ENCODE assay signal across 25 mouse cellular contexts in the genomic region with DNA sequence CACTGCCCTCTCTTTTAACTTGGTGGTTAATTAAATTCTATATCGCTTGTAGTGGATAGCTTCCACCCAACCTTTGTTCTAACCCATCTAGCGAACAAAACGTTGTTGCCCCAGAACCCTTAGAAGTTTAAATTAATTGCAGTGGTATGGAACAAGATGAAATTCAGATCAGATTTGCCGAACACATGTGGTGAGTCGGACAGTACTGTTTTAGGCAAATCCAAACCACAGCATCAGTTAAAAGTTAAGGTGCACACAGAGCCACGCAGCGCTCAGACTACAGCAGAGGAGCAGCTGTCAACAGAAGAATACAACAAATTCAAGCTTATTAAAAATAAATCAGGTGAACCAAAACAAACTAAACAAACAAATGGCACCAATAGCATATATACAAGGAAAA.
DNase-seq lines count a peak whose midpoint lies in the region; ATAC-seq lines count a peak whose summit lies in the region.
"Had no signal": no experiment of that assay in that cellular context is flagged by ENCODE, and none has a peak within 500 bp of the region (broad histone marks: within the 10 kb centered on the region; RNA-seq: fewer than 3 reads in every experiment).

No protein-coding gene starts in this region.

- no peaks in the 10 kb centered on the region for H3K27me3 ChIP-seq in hindbrain, embryonic 11.5 days (ENCODE audit: control insufficient read depth, insufficient read depth, low read length)
- H3K27me3 ChIP-seq in hindbrain, embryonic 16.5 days (replicated peaks; ENCODE audit: control insufficient read depth, insufficient read depth, low read length): no peaks in the 10 kb centered on the region
- H3K27me3 ChIP-seq in hindbrain, embryonic 14.5 days (ENCODE audit: control insufficient read depth, insufficient read depth, low read length): no peaks in the 10 kb centered on the region
- no peaks in the 10 kb centered on the region; the same call in 1 of the 2 replicates for H3K27me3 ChIP-seq in midbrain, embryonic 12.5 days
- H3K27me3 ChIP-seq: embryonic facial prominence, embryonic 13.5 days; heart, embryonic 15.5 days; intestine, embryonic 15.5 days had no signal

- no peaks in the 10 kb centered on the region for H3K9me3 ChIP-seq in hindbrain, embryonic 11.5 days (ENCODE audit: control insufficient read depth, low read length)
- no peaks in the 10 kb centered on the region for H3K9me3 ChIP-seq in hindbrain, embryonic 16.5 days (ENCODE audit: control insufficient read depth, low read length)
- no peaks in the 10 kb centered on the region for H3K9me3 ChIP-seq in hindbrain, embryonic 14.5 days (ENCODE audit: control insufficient read depth, low read length)
- no peaks in the 10 kb centered on the region for H3K9me3 ChIP-seq in midbrain, embryonic 12.5 days
- H3K9me3 ChIP-seq: embryonic facial prominence, embryonic 13.5 days; heart, embryonic 15.5 days; intestine, embryonic 15.5 days had no signal

- no peak overlapping the region for H3K4me2 ChIP-seq in hindbrain, embryonic 11.5 days (replicated peaks; ENCODE audit: low read depth, low read length)
- no peak overlapping the region for H3K4me2 ChIP-seq in hindbrain, embryonic 16.5 days (ENCODE audit: low read length)
- peak overlapping the region; percentile 31 for H3K4me2 ChIP-seq in hindbrain, embryonic 14.5 days (replicated peaks)
- peak overlapping the region; percentile 29 for H3K4me2 ChIP-seq in midbrain, embryonic 12.5 days (replicated peaks)
- H3K4me2 ChIP-seq: embryonic facial prominence, embryonic 13.5 days; heart, embryonic 15.5 days; intestine, embryonic 15.5 days had no signal

- H3K4me3 ChIP-seq in hindbrain, embryonic 11.5 days (ENCODE audit: low read depth, low read length): no peak overlapping the region
- H3K4me3 ChIP-seq in hindbrain, embryonic 16.5 days (ENCODE audit: low read length): no peak overlapping the region
- H3K4me3 ChIP-seq in hindbrain, embryonic 14.5 days (replicated peaks; ENCODE audit: low read length): no peak overlapping the region
- H3K4me3 ChIP-seq in midbrain, embryonic 12.5 days: no peak overlapping the region
- H3K4me3 ChIP-seq: embryonic facial prominence, embryonic 13.5 days; erythroblast, embryonic 14.5 days; gastrocnemius, adult 2 months; heart, embryonic 15.5 days; intestine, embryonic 15.5 days; layer of hippocampus, adult 2 months; myocyte had no signal

- 68% methylated on average over 7 of the region's 7 CpGs for WGBS in hindbrain, embryonic 11.5 days
- 48% methylated on average over 7 of the region's 7 CpGs for WGBS in hindbrain, embryonic 16.5 days
- 48% methylated on average over 7 of the region's 7 CpGs for WGBS in hindbrain, embryonic 14.5 days
- 42% methylated on average over 7 of the region's 7 CpGs for WGBS in midbrain, embryonic 12.5 days

- no peaks in the 10 kb centered on the region for H3K4me1 ChIP-seq in hindbrain, embryonic 11.5 days (replicated peaks; ENCODE audit: control insufficient read depth, insufficient read depth, low read length)
- peaks cover 4% of the 10 kb centered on the region for H3K4me1 ChIP-seq in hindbrain, embryonic 16.5 days (ENCODE audit: control insufficient read depth, insufficient read depth, low read depth, low read length)
- no peaks in the 10 kb centered on the region; the same call in 1 of the 2 replicates for H3K4me1 ChIP-seq in hindbrain, embryonic 14.5 days (replicated peaks; ENCODE audit: control insufficient read depth, insufficient read depth, low read length)
- H3K4me1 ChIP-seq in midbrain, embryonic 12.5 days: peaks cover 12% of the 10 kb centered on the region
- H3K4me1 ChIP-seq: heart, embryonic 15.5 days; intestine, embryonic 15.5 days had no signal

- no peaks in the 10 kb centered on the region for H3K36me3 ChIP-seq in hindbrain, embryonic 11.5 days (ENCODE audit: control insufficient read depth, insufficient read depth, low read length)
- H3K36me3 ChIP-seq in hindbrain, embryonic 16.5 days (ENCODE audit: control insufficient read depth, insufficient read depth, low read length): no peaks in the 10 kb centered on the region
- H3K36me3 ChIP-seq in hindbrain, embryonic 14.5 days (replicated peaks; ENCODE audit: control insufficient read depth, insufficient read depth): no peaks in the 10 kb centered on the region
- no peaks in the 10 kb centered on the region for H3K36me3 ChIP-seq in midbrain, embryonic 12.5 days
- H3K36me3 ChIP-seq: embryonic facial prominence, embryonic 13.5 days; heart, embryonic 15.5 days; intestine, embryonic 15.5 days had no signal

- no peak overlapping the region for H3K27ac ChIP-seq in hindbrain, embryonic 11.5 days (ENCODE audit: low read depth, low read length)
- H3K27ac ChIP-seq in hindbrain, embryonic 16.5 days (ENCODE audit: low read depth, low read length): no peak overlapping the region
- H3K27ac ChIP-seq in hindbrain, embryonic 14.5 days: peak overlapping the region; percentile 38; the same call in 1 of the 2 replicates
- peak overlapping the region; percentile 39; the same call in 1 of the 2 replicates for H3K27ac ChIP-seq in midbrain, embryonic 12.5 days (replicated peaks)
- H3K27ac ChIP-seq: embryonic facial prominence, embryonic 13.5 days; gastrocnemius, adult 2 months; heart, embryonic 15.5 days; intestine, embryonic 15.5 days; layer of hippocampus, adult 2 months had no signal

- DNase-seq in hindbrain, embryonic 11.5 days (ENCODE audit: low spot score): no peak
- no peak for DNase-seq in hindbrain, embryonic 14.5 days (ENCODE audit: low spot score)
- no peak for DNase-seq in kidney, adult 18-20 months
- DNase-seq in kidney, postnatal 14 days: no peak
- DNase-seq: adrenal gland, postnatal 10 days; cerebellum, adult 2 months; cerebellum, postnatal 36 days; embryo, embryonic 11 days; gastrocnemius, adult 2 months; heart, postnatal 4 days; kidney, adult 9 months; kidney, postnatal 25 days; lung, postnatal 4 days; right cerebral cortex, postnatal 14 days; thymus, postnatal 14 days had no signal

- ATAC-seq in hindbrain, embryonic 11.5 days (ENCODE audit: low FRiP score): peak; percentile 35; the same call in 1 of the 2 replicates
- ATAC-seq in hindbrain, embryonic 16.5 days: no peak
- no peak for ATAC-seq in hindbrain, embryonic 14.5 days (ENCODE audit: low FRiP score)
- peak; percentile 31; the same call in 1 of the 2 replicates for ATAC-seq in midbrain, embryonic 12.5 days (ENCODE audit: low FRiP score, low read depth)
- ATAC-seq in cerebellum, adult (ENCODE audit: insufficient number of reproducible peaks, low FRiP score, low TSS enrichment): no peak
- ATAC-seq: activated CD4-positive, CD25-positive, alpha-beta regulatory T cell, adult 4 months; intestine, embryonic 15.5 days had no signal

- H3K9ac ChIP-seq in hindbrain, embryonic 11.5 days (ENCODE audit: low read depth, low read length): no peak overlapping the region
- H3K9ac ChIP-seq in hindbrain, embryonic 16.5 days (ENCODE audit: low read depth, low read length): no peak overlapping the region
- H3K9ac ChIP-seq in hindbrain, embryonic 14.5 days: no peak overlapping the region
- no peak overlapping the region for H3K9ac ChIP-seq in midbrain, embryonic 12.5 days (replicated peaks)
- H3K9ac ChIP-seq: embryonic facial prominence, embryonic 13.5 days; heart, embryonic 15.5 days; intestine, embryonic 15.5 days had no signal

Comparison
In these comparisons a context has a peak if more than half of its experiments do, and no peak if none do; other contexts are left out.
1. ATAC-seq: peak in hindbrain, embryonic 11.5 days (single experiment) and midbrain, embryonic 12.5 days (single experiment); none in hindbrain, embryonic 16.5 days (single experiment), hindbrain, embryonic 14.5 days (single experiment) and cerebellum, adult (single experiment).
2. H3K27ac ChIP-seq: peak in hindbrain, embryonic 14.5 days (single experiment) and midbrain, embryonic 12.5 days (single experiment); none in hindbrain, embryonic 11.5 days (single experiment) and hindbrain, embryonic 16.5 days (single experiment).
3. H3K4me2 ChIP-seq: peak in hindbrain, embryonic 14.5 days (single experiment) and midbrain, embryonic 12.5 days (single experiment); none in hindbrain, embryonic 11.5 days (single experiment) and hindbrain, embryonic 16.5 days (single experiment).